Mouse (Mus musculus) liver, embryonic 14.5 days (tissue): ENCODE results near the gene Eif5. TPM values are rescaled to one million over a fixed set of nuclear protein-coding genes. Genes with fewer than 3 reads are reported as not detected.

Source experiments
- ATAC-seq: fragments of 200-750 bp; cut with Nextera tagmentation; 2 replicates; pipeline ENCODE4 v1.8.0; 2017; ENCODE audit warnings: moderate number of reproducible peaks, mild to moderate bottlenecking, moderate library complexity; ENCODE audit not compliant: insufficient read depth
- DNase-seq, 3 experiments: peaks; one replicate each; pipeline ENCODE4 v3.0.0-alpha.2; 2012 to 2013; ENCODE audit warnings: low read depth in 3 of 3, low spot score in 3 of 3
- H3K27ac ChIP-seq: fragments of 300-500 bp; sonication (generic); 2 replicates; pipeline ENCODE4 v1.5.1; 2014; ENCODE audit warnings: moderate library complexity, mild to moderate bottlenecking, control low read depth, inconsistent platforms
- H3K27me3 ChIP-seq: fragments of 300-500 bp; sonication (generic); 2 replicates; pipeline ENCODE4 v1.6.1; 2014; ENCODE audit warnings: mild to moderate bottlenecking, low read length, moderate library complexity; ENCODE audit not compliant: control insufficient read depth, insufficient read depth
- H3K36me3 ChIP-seq: fragments of 300-500 bp; sonication (generic); replicated peaks from 2 replicates; pipeline ENCODE4 v1.6.1; 2014; ENCODE audit warnings: low read depth; ENCODE audit not compliant: control insufficient read depth, insufficient read depth
- H3K4me1 ChIP-seq, 2 experiments: fragments of 200-500 bp in 1 of 2; fragments of 300-500 bp in 1 of 2; sonication (generic) in 1 of 2; replicated peaks; 2 replicates each; pipeline ENCODE4 v1.6.1; 2012 to 2014; ENCODE audit warnings: antibody characterized with exemption in 1 of 2, inconsistent platforms in 1 of 2, low read length in 1 of 2; ENCODE audit not compliant: control insufficient read depth in 2 of 2, insufficient read depth in 2 of 2
- H3K4me2 ChIP-seq: fragments of 300-500 bp; sonication (generic); 2 replicates; pipeline ENCODE4 v1.6.1; 2014; ENCODE audit warnings: low read depth, mild to moderate bottlenecking, control low read depth, moderate library complexity
- H3K4me3 ChIP-seq, 2 experiments: fragments of 200-500 bp in 1 of 2; fragments of 300-500 bp in 1 of 2; sonication (generic) in 1 of 2; 2 replicates each; pipeline ENCODE4 v1.5.1; 2012 to 2014; ENCODE audit warnings: low read depth in 2 of 2, low read length in 2 of 2, mild to moderate bottlenecking in 2 of 2, control low read depth in 1 of 2, inconsistent platforms in 1 of 2, moderate library complexity in 1 of 2; ENCODE audit not compliant: insufficient read depth in 1 of 2
- H3K9ac ChIP-seq: fragments of 300-500 bp; sonication (generic); replicated peaks from 2 replicates; pipeline ENCODE4 v1.6.1; 2014; ENCODE audit warnings: mild to moderate bottlenecking, control low read depth, moderate library complexity
- H3K9me3 ChIP-seq: fragments of 300-500 bp; sonication (generic); 2 replicates; pipeline ENCODE4 v1.6.1; 2016; ENCODE audit warnings: low read length, mixed read lengths; ENCODE audit not compliant: control insufficient read depth
- CTCF ChIP-seq: IDR thresholded peaks from 2 replicates; pipeline ENCODE4 v1.5.1; 2016; ENCODE audit warnings: antibody characterized with exemption, low read depth, control low read depth
- EP300 ChIP-seq: IDR thresholded peaks from 2 replicates; pipeline ENCODE4 v1.6.1; 2016; ENCODE audit warnings: antibody characterized with exemption, low read depth
- WGBS: fragments of 180-500 bp; shearing (Covaris S2); extraction: QIAGEN DNeasy Blood & Tissue Kit; methylation state at CpG from one replicate; pipeline ENCODE4 v1.1.7; 2014; ENCODE audit not compliant: insufficient replicate concordance; 5-methylcytosine and 5-hydroxymethylcytosine counted together
- polyA plus RNA-seq, 2 experiments: library from polyadenylated mRNA; depleted of rRNA in 1 of 2; stranded (reverse) in 1 of 2; unstranded in 1 of 2; fragments of >200 nt; fragmentation: Nextera tagmentation in 1 of 2; extraction: Ambion mirVana in 1 of 2; gene quantifications; 2 replicates each; pipeline versions ENCODE4 v1.2.1 to v1.2.3; 2012 to 2014

The Eif5 gene
- polyA plus RNA-seq, 2 experiments: 112 to 411 TPM

GRCm38 (mm10) chr12:111574887-111575838 is 37.3 kb downstream of the Eif5 start:
- Histone ChIP-seq H3K27ac (peak overlapping the region; percentile 89), H3K4me1 (peaks cover 17 to 21% of the 10 kb centered on the region in 2 experiments), H3K4me2 (peak overlapping the region; percentile 99), H3K27me3 (no peaks in the 10 kb centered on the region; the same call in 1 of the 2 replicates), H3K4me3 (peak overlapping the region; percentile 98 to 100), H3K36me3 (no peaks in the 10 kb centered on the region), H3K9ac (peak overlapping the region; percentile 96), H3K9me3 (no peaks in the 10 kb centered on the region)
- ATAC-seq (peak; percentile 69), DNase-seq (peak in 2 of 3 experiments; percentile 33 to 49)
- TF ChIP-seq CTCF: no peak
- TF ChIP-seq EP300: no peak
- under 1% methylated on average over 58 of the region's 58 CpGs for WGBS

GRCm38 (mm10) chr12:111583058-111583457 is 45.2 kb downstream of the Eif5 start:
- no peak for ATAC-seq
- Histone ChIP-seq H3K4me1 (peaks cover 0 to 6% of the 10 kb centered on the region in 2 experiments; a peak in 2 of 4 replicates), H3K27me3 (no peaks in the 10 kb centered on the region), H3K36me3 (no peaks in the 10 kb centered on the region), H3K4me2 (no peak overlapping the region), H3K27ac (no peak overlapping the region), H3K9ac (no peak overlapping the region), H3K4me3 (no peak overlapping the region), H3K9me3 (no peaks in the 10 kb centered on the region)
- DNase-seq: no peak
- WGBS: 82% methylated on average over 1 of the region's 1 CpGs
- TF ChIP-seq EP300 (no peak), CTCF (no peak)

GRCm38 (mm10) chr12:111584401-111584800 is 46.6 kb downstream of the Eif5 start:
- H3K9me3 ChIP-seq: no peaks in the 10 kb centered on the region
- DNase-seq (no peak), ATAC-seq (no peak)
- WGBS: 68% methylated on average over 1 of the region's 1 CpGs
- no peak overlapping the region for H3K4me3 ChIP-seq
- no peak overlapping the region for H3K4me2 ChIP-seq
- H3K27me3 ChIP-seq: no peaks in the 10 kb centered on the region
- TF ChIP-seq EP300 (no peak), CTCF (no peak)
- H3K4me1 ChIP-seq: peaks cover 0 to 10% of the 10 kb centered on the region in 2 experiments; a peak in 2 of 4 replicates
- no peak overlapping the region for H3K27ac ChIP-seq
- no peaks in the 10 kb centered on the region for H3K36me3 ChIP-seq
- no peak overlapping the region for H3K9ac ChIP-seq

DNA sequence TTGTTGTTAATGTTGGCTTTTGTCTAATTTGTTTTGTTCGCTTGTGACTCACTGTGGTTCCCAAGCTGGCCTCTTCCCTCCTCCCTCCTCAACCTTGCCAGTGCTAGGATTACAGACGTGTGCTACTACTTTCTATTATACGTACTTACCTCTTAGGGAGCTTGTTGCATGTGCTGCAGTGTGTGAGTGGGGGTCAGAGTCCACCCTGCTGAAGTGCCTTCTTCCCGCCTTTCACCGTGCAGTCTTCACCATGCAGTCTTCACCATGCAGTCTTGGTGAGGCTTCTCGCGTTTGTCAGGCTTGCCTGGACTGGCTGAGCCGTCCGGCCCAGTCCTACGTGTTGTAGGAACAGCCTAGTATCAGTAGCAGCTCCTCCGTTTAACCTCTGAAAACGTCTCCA is 49.4 kb downstream of the Eif5 start:
- WGBS: 77% methylated on average over 12 of the region's 12 CpGs
- no peak overlapping the region for H3K4me3 ChIP-seq
- no peaks in the 10 kb centered on the region for H3K36me3 ChIP-seq
- no peaks in the 10 kb centered on the region for H3K27me3 ChIP-seq
- H3K9me3 ChIP-seq: no peaks in the 10 kb centered on the region
- ATAC-seq (no peak), DNase-seq (no peak)
- no peak for TF ChIP-seq CTCF
- TF ChIP-seq EP300: no peak
- H3K9ac ChIP-seq: no peak overlapping the region
- no peak overlapping the region for H3K4me2 ChIP-seq
- H3K27ac ChIP-seq: no peak overlapping the region
- H3K4me1 ChIP-seq: peaks cover 0 to 10% of the 10 kb centered on the region in 2 experiments; a peak in 2 of 4 replicates

- 41% methylated on average over 14 of the region's 14 CpGs for WGBS
- Histone ChIP-seq H3K4me1 (peaks cover 12 to 14% of the 10 kb centered on the region in 2 experiments; a peak in 3 of 4 replicates), H3K4me3 (no peak overlapping the region), H3K9ac (no peak overlapping the region), H3K27ac (no peak overlapping the region), H3K36me3 (peaks cover 7% of the 10 kb centered on the region), H3K4me2 (no peak overlapping the region), H3K27me3 (no peaks in the 10 kb centered on the region), H3K9me3 (no peaks in the 10 kb centered on the region)
- no peak for TF ChIP-seq CTCF
- peak; percentile 58 for TF ChIP-seq EP300
- ATAC-seq (peak; percentile 48; the same call in 1 of the 2 replicates), DNase-seq (no peak)
Measured at GRCm38 (mm10) chr12:111592407-111593021, 54.7 kb downstream of the Eif5 start.
